ENCODE assay signal across 15 mouse cellular contexts in the genomic region with DNA sequence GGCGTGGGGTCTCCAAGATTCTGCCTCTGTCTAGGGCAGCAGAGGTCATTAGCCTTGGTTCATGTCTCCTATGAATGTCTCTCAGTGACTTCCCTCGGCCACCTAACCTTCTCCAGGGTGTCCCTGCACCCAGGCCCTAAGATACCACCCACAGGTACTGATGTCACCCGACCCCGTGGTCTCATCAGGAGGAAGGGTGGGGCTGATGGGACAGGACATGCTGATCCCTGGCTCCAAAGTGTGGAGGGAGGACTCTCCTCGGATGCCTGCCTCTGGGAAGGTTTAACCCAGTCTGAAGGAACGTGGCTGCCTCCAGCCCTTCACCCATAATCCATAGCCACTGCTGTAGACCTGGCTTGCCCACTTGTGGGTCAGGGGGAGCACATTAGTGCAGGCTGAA. TPM values are rescaled to one million over a fixed set of nuclear protein-coding genes. Genes with fewer than 3 reads are reported as not detected.
"Had no signal": no experiment of that assay in that cellular context is flagged by ENCODE, and none has a peak within 500 bp of the region (broad histone marks: within the 10 kb centered on the region; RNA-seq: fewer than 3 reads in every experiment).

No protein-coding gene starts in this region.

- H3K9me3 ChIP-seq: kidney, embryonic 15.5 days; limb, embryonic 12.5 days; liver, embryonic 13.5 days; midbrain, embryonic 13.5 days; neural tube, embryonic 13.5 days had no signal

- H3K36me3 ChIP-seq: kidney, embryonic 15.5 days; limb, embryonic 12.5 days; liver, embryonic 13.5 days; midbrain, embryonic 13.5 days; neural tube, embryonic 13.5 days had no signal

- ATAC-seq: liver, postnatal 0 days; midbrain, embryonic 13.5 days had no signal

- H3K27me3 ChIP-seq: limb, embryonic 12.5 days; midbrain, embryonic 13.5 days; neural tube, embryonic 13.5 days had no signal

- DNase-seq: kidney, adult 11 months; layer of hippocampus, adult 9-11 months; layer of hippocampus, postnatal 36 days; liver; liver, embryonic 13.5 days; liver, postnatal 0 days; right cerebral cortex, postnatal 25 days; thymus, postnatal 4 days had no signal

- H3K4me2 ChIP-seq: kidney, embryonic 15.5 days; limb, embryonic 12.5 days; midbrain, embryonic 13.5 days; neural tube, embryonic 13.5 days had no signal

- H3K4me1 ChIP-seq: kidney, embryonic 15.5 days had no signal

- H3K9ac ChIP-seq: kidney, embryonic 15.5 days; limb, embryonic 12.5 days; liver, embryonic 13.5 days; liver, postnatal 0 days; midbrain, embryonic 13.5 days; neural tube, embryonic 13.5 days had no signal

- H3K4me3 ChIP-seq: kidney, embryonic 15.5 days; limb, embryonic 12.5 days; liver, embryonic 13.5 days; midbrain, embryonic 13.5 days; neural tube, embryonic 13.5 days had no signal

- H3K27ac ChIP-seq: kidney, embryonic 15.5 days; limb, embryonic 12.5 days; macrophage; midbrain, embryonic 13.5 days; neural tube, embryonic 13.5 days; stomach, postnatal 0 days had no signal

RNA-seq across cellular contexts. Expression of gene Ip6k3, which starts 0.7 kb away (rescaled TPM):
- total RNA-seq: megakaryocyte-erythroid progenitor cell, adult 5-6 weeks had no signal
- polyA plus RNA-seq: macrophage had no signal
